Mouse (Mus musculus) B cell, adult 62 days (primary cell): ENCODE data around the gene Olfr906. TPM values are rescaled to one million over a fixed set of nuclear protein-coding genes. Genes with fewer than 3 reads are reported as not detected.

Experiments used
- total RNA-seq: library from RNA; stranded (reverse); gene quantifications from 4 replicates; pipeline ENCODE4 v1.2.4, GENCODE M21; 2023

The Olfr906 gene
- not detected in 4 replicates for total RNA-seq

GRCm38 (mm10) chr9:38486785-38487184 is at the start of gene Olfr906:
Gene Olfr906, plus strand, starts transcription at chr9:38487085.

GRCm38 (mm10) chr9:38447352-38447751 is 39.5 kb upstream of the Olfr906 start, which contains the start of gene Olfr902:
Gene Olfr902, plus strand, starts transcription at chr9:38447652.

DNA sequence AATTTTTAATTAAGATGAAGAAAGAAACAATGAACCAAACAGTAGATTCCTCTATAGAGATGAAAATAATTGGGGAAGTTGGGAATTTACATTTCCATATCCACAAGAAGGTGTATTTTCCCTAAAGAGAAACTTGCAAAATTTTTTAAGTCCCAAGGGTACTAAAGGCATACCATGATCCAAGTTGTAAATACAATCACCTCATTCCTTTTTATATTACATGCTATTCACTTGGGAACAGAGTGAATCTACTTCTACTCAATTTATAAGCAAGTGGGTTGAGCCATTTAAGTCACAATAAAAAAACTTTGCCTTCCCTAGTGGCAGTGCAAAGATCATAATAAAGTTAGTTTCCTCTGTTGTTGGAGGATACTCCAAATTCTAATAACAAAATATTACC is 24.0 kb upstream of the Olfr906 start, which contains the start of gene Olfr904:
TSS of gene Olfr904 (plus strand) at position 301 of the 400 bp plus-strand sequence.

DNA sequence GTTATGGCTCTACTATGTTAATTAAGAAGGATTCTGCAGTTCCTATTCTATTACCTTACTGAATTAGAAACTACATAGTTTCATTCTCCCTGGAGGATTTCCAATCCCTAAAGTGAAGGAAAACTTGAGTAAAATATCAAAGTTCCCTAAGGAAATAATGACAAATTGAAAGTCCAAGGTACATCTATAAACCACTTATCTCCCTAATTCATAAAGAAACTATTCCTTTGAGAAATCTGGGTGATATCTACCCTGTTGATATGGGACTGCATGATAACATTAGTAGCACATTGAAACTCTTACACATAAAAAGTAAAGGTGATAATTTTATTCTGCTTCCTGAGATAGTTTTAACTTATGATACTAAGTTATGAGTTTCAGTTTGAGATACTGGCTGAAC is 16.1 kb upstream of the Olfr906 start, which contains the start of gene Olfr905:
TSS of gene Olfr905 (plus strand) at position 301 of the 400 bp plus-strand sequence.

GRCm38 (mm10) chr9:38495501-38495900 is 8.6 kb downstream of the Olfr906 start, which contains the start of gene Olfr907:
Gene Olfr907, plus strand, starts transcription at chr9:38495801.

GRCm38 (mm10) chr9:38521280-38521679 is 34.4 kb downstream of the Olfr906 start, which contains the start of gene Olfr911-ps1:
Gene Olfr911-ps1, plus strand, starts transcription at chr9:38521580.

GRCm38 (mm10) chr9:38537549-38537948 is 50.7 kb downstream of the Olfr906 start, which contains the start of gene Olfr910:
Gene Olfr910, plus strand, starts transcription at chr9:38537849.

Other genes starting within 250 kb of the Olfr906 start
- not detected in 4 replicates for gene Olfr143, start 234.3 kb upstream of the Olfr906 start, total RNA-seq
- gene Olfr895, start 219.2 kb upstream of the Olfr906 start, total RNA-seq = not detected in 4 replicates
- not detected in 4 replicates for gene Olfr896-ps1, start 196.0 kb upstream of the Olfr906 start, total RNA-seq
- not detected in 4 replicates for gene Olfr25, start 158.0 kb upstream of the Olfr906 start, total RNA-seq
- gene Olfr898, start 138.7 kb upstream of the Olfr906 start, total RNA-seq = not detected in 4 replicates
- gene Olfr250, start 120.2 kb upstream of the Olfr906 start, total RNA-seq = not detected in 4 replicates
- not detected in 4 replicates for gene Olfr251, start 110.0 kb upstream of the Olfr906 start, total RNA-seq
- not detected in 4 replicates for gene Olfr147, start 85.4 kb upstream of the Olfr906 start, total RNA-seq
- gene Olfr901, start 57.6 kb upstream of the Olfr906 start, total RNA-seq = not detected in 4 replicates
- gene Olfr902, start 39.4 kb upstream of the Olfr906 start, total RNA-seq = not detected in 4 replicates
- not detected in 4 replicates for gene Olfr904, start 23.9 kb upstream of the Olfr906 start, total RNA-seq
- gene Olfr905, start 16.0 kb upstream of the Olfr906 start, total RNA-seq = 0.18 TPM in 1 of 4 replicates, not detected in the others
- not detected in 4 replicates for gene Olfr907, start 8.7 kb downstream of the Olfr906 start, total RNA-seq
- not detected in 4 replicates for gene Olfr911-ps1, start 34.5 kb downstream of the Olfr906 start, total RNA-seq
- not detected in 4 replicates for gene Olfr910, start 50.8 kb downstream of the Olfr906 start, total RNA-seq
- gene Olfr912, start 93.1 kb downstream of the Olfr906 start, total RNA-seq = not detected in 4 replicates
- not detected in 4 replicates for gene Olfr913, start 105.7 kb downstream of the Olfr906 start, total RNA-seq
- not detected in 4 replicates for gene Olfr914, start 118.0 kb downstream of the Olfr906 start, total RNA-seq
- not detected in 4 replicates for gene Olfr916, start 172.8 kb downstream of the Olfr906 start, total RNA-seq
- gene Olfr917, start 178.8 kb downstream of the Olfr906 start, total RNA-seq = not detected in 4 replicates
- gene Olfr918, start 187.5 kb downstream of the Olfr906 start, total RNA-seq = not detected in 4 replicates
- gene Olfr919, start 216.6 kb downstream of the Olfr906 start, total RNA-seq = not detected in 4 replicates
- gene Vwa5a, start 231.2 kb downstream of the Olfr906 start, total RNA-seq = 7.6 to 11.5 TPM (median 10.3 TPM) in 4 replicates